Mouse (Mus musculus) skeletal muscle tissue, adult 2 months (tissue): ENCODE results near the gene Bhlha15.

Source experiments
- DNase-seq: peaks from one replicate; pipeline ENCODE4 v3.0.0-alpha.2; 2012; ENCODE audit warnings: low read depth, low spot score

Bhlha15 gene

DNA sequence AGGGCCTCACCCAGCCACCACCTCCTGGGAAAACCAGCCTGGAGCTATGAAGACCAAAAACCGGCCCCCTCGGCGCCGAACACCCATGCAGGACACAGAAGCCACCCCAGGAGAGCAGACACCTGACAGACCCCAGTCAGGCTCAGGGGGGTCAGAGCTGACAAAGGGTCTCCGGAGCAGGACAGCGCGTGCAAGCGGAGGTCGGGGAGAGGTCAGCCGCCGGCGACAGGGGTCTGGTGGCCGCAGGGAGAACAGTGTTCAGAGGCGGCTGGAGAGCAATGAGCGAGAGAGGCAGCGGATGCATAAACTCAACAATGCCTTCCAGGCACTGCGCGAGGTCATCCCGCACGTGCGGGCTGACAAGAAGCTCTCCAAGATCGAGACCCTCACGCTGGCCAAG is 940 bp downstream of the Bhlha15 start:
- no peak for DNase-seq

- no peak for DNase-seq
These were observed 2.6 kb downstream of the Bhlha15 start for GRCm38 (mm10) chr5:144192673-144193072.

DNA sequence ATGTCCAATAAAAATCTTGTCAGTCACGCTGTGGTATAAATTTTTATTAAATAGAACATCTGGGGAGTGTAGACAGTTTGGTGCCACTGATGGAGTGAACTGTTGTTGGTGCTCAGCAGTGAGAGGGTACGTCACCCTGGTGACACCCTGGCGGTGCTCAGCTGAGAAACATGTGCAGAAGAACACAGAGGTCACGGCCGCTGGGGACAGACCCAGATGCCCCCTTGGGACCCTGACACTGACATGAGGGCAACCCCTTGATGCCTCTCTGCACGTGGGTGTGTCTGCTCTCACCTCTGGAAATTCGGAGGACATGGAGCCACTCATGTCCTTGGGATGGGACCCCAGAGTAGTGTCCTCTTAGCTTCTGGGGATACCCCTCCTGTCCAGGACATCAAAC is 4.3 kb downstream of the Bhlha15 start:
- DNase-seq, result no peak

DNA sequence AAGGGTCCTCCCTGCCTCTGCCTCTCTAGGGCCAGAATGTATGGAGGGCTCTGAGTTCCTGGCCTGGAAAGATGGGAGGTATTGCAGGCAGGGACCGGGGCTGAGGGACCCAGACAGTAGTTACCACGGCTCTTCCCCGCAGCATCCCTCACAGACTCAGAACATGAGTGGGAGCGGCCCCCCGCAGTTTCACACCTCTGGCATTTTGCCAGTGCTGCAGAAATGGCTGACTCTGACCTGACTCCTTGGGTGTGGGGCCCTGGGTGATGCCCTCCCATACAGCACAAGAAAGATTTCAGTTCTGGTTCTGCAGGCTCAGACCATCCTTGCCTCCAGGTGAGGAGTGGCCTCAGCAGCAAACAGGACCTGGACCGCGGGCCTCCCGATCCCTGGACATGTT is 5.5 kb downstream of the Bhlha15 start:
- DNase-seq, result no peak

GRCm38 (mm10) chr5:144200616-144201015 is 10.5 kb downstream of the Bhlha15 start:
- no peak for DNase-seq

- no peak for DNase-seq
These were observed 12.3 kb downstream of the Bhlha15 start for GRCm38 (mm10) chr5:144202430-144202829.

GRCm38 (mm10) chr5:144203398-144203959 is 13.4 kb downstream of the Bhlha15 start:
- DNase-seq, result peak; percentile 73

GRCm38 (mm10) chr5:144204303-144204702 is 14.2 kb downstream of the Bhlha15 start:
- DNase-seq, result no peak

DNA sequence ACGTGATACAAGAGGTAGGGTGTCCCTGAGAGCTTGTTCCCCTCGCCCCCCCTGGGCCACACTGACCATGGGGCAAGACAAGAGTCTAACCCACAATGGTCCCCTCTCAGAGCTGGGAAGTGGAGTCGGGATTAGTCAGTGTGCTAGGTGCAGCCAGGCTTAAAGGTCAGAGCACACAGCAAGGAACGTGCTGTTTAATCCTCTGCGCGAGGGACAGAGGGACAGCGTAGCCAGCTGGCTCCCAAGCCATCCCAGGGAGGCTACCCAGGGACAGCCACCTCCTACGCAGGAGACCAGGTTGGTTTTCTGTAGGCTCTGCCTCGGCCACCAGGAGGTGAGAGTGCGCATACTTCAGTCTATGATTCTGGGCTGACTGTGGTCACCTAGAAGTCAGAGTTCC is 14.8 kb downstream of the Bhlha15 start:
- no peak for DNase-seq

- DNase-seq, result no peak
These were observed 16.0 kb downstream of the Bhlha15 start for GRCm38 (mm10) chr5:144206069-144206468.

DNA sequence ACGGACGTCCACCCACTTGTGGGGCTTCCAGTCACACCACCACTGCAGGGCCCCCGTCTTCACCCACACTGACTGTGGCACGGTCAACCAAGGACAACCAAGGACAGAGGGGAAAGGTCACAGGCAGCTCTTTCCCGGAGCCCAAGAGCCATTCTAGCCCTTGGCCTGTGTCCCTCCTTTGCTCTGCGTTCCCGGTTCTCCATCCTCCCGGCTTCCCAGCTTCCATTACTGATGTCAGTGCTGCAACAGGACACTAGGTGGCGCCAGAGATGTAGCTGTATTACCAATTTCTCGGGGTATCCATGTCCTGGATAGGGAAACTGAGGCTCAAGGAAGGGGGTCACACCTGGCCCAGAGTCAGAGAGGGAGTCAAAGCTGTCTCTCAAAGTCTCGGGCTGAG is 17.4 kb downstream of the Bhlha15 start:
- DNase-seq, result no peak

GRCm38 (mm10) chr5:144214453-144214852 is 24.4 kb downstream of the Bhlha15 start:
- DNase-seq, result no peak

- no peak for DNase-seq
These were observed 25.9 kb downstream of the Bhlha15 start for GRCm38 (mm10) chr5:144215992-144216391.

GRCm38 (mm10) chr5:144218061-144218460 is 28.0 kb downstream of the Bhlha15 start:
- no peak for DNase-seq

GRCm38 (mm10) chr5:144219306-144219705 is 29.2 kb downstream of the Bhlha15 start:
- no peak for DNase-seq

GRCm38 (mm10) chr5:144219936-144220335 is 29.9 kb downstream of the Bhlha15 start:
- no peak for DNase-seq

GRCm38 (mm10) chr5:144221305-144221704 is 31.2 kb downstream of the Bhlha15 start:
- DNase-seq, result no peak

DNA sequence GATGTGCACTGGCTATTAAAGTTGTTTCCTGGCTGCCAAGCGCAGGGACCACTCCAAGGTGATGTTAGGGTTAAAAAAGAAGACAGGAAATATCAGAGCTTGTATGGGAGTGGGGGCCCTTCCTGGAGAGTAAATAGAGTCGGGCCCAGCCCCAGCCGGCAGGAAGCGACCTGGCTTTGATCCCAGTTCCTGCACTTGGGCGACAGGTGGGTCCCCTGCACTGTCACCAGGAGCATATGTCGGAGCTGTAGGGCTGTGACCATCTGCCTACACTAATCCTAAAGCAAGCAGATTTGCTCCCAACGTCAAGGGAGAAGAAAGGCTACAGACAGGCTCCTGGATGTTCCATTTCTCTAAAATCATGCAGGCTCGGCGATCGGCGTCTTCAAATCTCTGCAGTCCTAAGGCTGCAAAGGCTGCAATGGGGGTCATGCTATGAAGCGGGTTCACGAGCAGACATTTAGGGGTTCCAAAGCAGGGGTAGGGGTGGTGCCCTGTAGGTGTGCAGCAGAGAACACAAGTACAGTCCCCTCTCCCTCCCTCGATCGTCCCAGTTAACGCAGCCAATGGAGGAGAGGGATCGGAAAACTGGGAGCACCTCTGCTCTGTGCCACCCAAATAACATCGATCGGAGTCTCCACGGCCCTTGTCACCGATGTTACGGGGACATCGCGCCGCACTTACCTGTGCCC is 32.9 kb downstream of the Bhlha15 start:
- no peak for DNase-seq

DNA sequence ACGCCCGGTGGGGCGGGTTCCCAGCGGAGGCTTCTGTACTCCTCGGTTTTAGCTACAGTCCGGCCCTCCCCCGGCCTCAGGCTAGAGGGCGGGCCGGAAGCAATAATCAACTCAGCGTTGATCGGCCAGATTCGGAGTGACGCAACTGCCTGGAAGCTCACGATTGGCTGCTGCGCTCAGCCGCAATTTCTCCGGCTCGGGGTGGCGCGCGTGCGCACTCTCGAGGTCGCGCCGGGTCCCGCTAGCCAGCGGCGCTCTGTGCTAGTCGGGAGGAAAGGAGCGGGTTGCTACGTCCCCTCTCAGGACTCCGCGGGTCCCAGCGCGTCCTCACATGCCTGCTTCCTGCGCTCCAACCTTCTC is 33.4 kb downstream of the Bhlha15 start, which contains the start of gene Tecpr1:
Gene Tecpr1 (minus strand): TSS at position 113 of the 360 bp plus-strand sequence.
- peak; percentile 94 for DNase-seq

DNA sequence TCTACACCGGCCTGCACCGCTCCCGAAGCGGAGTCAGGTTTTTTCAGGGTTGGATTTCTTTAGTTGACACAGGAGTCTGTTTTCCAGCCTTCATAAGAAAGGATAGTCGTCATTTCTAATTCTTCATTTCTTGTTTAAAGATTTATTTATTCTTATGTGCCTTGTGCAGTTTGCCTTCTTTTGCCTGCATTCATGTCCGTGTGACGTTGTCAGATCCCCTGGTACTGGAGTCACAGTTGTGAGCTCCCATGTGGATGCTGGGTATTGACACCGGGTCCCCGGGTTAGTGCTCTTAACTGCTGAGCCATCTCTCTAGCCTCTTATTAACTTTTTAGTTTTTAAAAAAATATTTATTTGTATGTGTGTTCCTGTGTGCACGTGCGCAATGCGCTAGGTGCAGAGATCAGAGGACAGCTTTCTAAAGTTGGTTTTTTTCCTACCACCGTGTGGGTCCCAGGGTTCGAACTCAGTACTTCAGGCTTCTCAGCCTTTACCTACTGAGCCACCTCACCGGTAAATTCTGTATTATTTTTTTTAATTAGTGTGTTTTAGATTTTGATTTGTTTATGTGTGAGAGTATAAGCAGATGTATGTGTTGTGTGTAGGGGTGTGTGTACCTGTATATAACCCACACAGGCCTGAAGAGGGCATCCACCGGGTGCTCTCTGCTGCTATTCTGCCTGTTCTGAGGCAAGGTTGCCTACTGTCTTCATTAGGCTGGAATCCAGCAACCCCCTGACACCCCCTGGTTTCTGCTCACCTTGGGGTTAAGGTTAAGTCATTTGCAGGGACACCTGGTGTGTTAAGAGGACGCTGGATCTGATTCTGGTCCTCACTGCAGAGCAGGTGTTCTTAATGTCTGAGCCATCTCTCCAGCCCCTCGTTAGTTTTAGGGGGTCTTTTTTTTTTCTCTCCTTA is 34.1 kb downstream of the Bhlha15 start:
- no peak for DNase-seq

- no peak for DNase-seq
These were observed 36.1 kb downstream of the Bhlha15 start for GRCm38 (mm10) chr5:144226220-144226619.

- DNase-seq, result no peak
These were observed 40.1 kb downstream of the Bhlha15 start for GRCm38 (mm10) chr5:144230216-144230615.

- DNase-seq, result no peak
These were observed 41.3 kb downstream of the Bhlha15 start for GRCm38 (mm10) chr5:144231410-144231809.
